Mouse (Mus musculus) midbrain, embryonic 14.5 days (tissue): ENCODE data around the gene Fras1. TPM values are rescaled to one million over a fixed set of nuclear protein-coding genes. Genes with fewer than 3 reads are reported as not detected.

Experiments
- ATAC-seq: fragments of 200-750 bp; cut with Nextera tagmentation; 2 replicates; pipeline ENCODE4 v1.8.0; 2017; ENCODE audit warnings: moderate number of reproducible peaks, moderate library complexity; ENCODE audit not compliant: low FRiP score, low TSS enrichment
- DNase-seq: peaks from one replicate; pipeline ENCODE4 v3.0.0-alpha.2; 2015
- H3K27ac ChIP-seq: fragments of 300-500 bp; sonication (generic); replicated peaks from 2 replicates; pipeline ENCODE4 v1.5.1; 2014; ENCODE audit warnings: mild to moderate bottlenecking, low read depth, low read length, moderate library complexity
- H3K27me3 ChIP-seq: fragments of 300-500 bp; sonication (generic); 2 replicates; pipeline ENCODE4 v1.6.1; 2014; ENCODE audit warnings: low read length, control low read depth, mixed read lengths; ENCODE audit not compliant: control insufficient read depth, insufficient read depth
- H3K36me3 ChIP-seq: fragments of 300-500 bp; sonication (generic); 2 replicates; pipeline ENCODE4 v1.6.1; 2014; ENCODE audit warnings: low read length, control low read depth; ENCODE audit not compliant: control insufficient read depth, insufficient read depth
- H3K4me1 ChIP-seq: fragments of 300-500 bp; sonication (generic); 2 replicates; pipeline ENCODE4 v1.6.1; 2014; ENCODE audit warnings: mild to moderate bottlenecking, antibody characterized with exemption, low read length, control low read depth; ENCODE audit not compliant: control insufficient read depth, insufficient read depth
- H3K4me2 ChIP-seq: fragments of 300-500 bp; sonication (generic); 2 replicates; pipeline ENCODE4 v1.6.1; 2014; ENCODE audit warnings: mild to moderate bottlenecking, low read length, moderate library complexity
- H3K4me3 ChIP-seq: fragments of 300-500 bp; sonication (generic); replicated peaks from 2 replicates; pipeline ENCODE4 v1.5.1; 2014; ENCODE audit warnings: low read depth, low read length
- H3K9ac ChIP-seq: fragments of 300-500 bp; sonication (generic); replicated peaks from 2 replicates; pipeline ENCODE4 v1.6.1; 2014; ENCODE audit warnings: mild to moderate bottlenecking, low read length, moderate library complexity
- H3K9me3 ChIP-seq: fragments of 300-500 bp; sonication (generic); 2 replicates; pipeline ENCODE4 v1.6.1; 2016; ENCODE audit warnings: low read length, control low read depth, mixed read lengths; ENCODE audit not compliant: control insufficient read depth
- WGBS: fragments of 180-500 bp; shearing (Covaris S2); extraction: QIAGEN DNeasy Blood & Tissue Kit; methylation state at CpG from one replicate; pipeline ENCODE4 v1.1.7; 2014; 5-methylcytosine and 5-hydroxymethylcytosine counted together
- polyA plus RNA-seq: library from polyadenylated mRNA; unstranded; fragments of >200 nt; fragmentation: Nextera tagmentation; extraction: Ambion mirVana; gene quantifications from 2 replicates; pipeline ENCODE4 v1.2.1, GENCODE M21; 2014

Gene Fras1
- polyA plus RNA-seq, 1 experiment from 2014 or later = 7.8 TPM

- no peaks in the 10 kb centered on the region for H3K36me3 ChIP-seq
- 92% methylated on average over 2 of the region's 2 CpGs for WGBS
Measured at GRCm38 (mm10) chr5:96481159-96481558, 107.4 kb downstream of the Fras1 start.

DNA sequence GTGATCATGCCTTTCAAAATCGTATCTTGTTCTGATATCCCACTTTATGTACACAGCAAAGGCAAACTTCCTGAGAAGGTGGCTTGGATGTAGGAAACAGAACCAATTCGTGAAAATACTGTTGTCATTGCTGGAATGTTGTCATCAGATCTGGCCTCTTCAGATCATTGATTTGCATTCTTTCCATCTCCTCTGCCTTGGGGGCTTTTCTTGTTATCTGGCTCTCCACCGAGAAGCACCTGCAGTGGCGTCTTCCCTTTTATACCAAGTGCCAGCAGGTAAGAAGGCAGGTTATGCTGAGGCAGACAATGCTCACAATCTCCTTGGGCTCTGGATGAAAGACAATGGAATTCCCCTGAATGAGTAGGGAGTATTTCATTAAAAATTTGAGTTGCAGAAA lies 108.3 kb downstream of the Fras1 start:
- no peak overlapping the region for H3K9ac ChIP-seq
- no peaks in the 10 kb centered on the region for H3K4me1 ChIP-seq
- no peaks in the 10 kb centered on the region for H3K9me3 ChIP-seq
- H3K27me3 ChIP-seq = no peaks in the 10 kb centered on the region
- WGBS = 80% methylated on average over 4 of the region's 4 CpGs
- H3K36me3 ChIP-seq = no peaks in the 10 kb centered on the region
- no peak overlapping the region for H3K27ac ChIP-seq
- ATAC-seq = no peak
- no peak overlapping the region for H3K4me2 ChIP-seq
- no peak overlapping the region for H3K4me3 ChIP-seq
- DNase-seq = no peak

More at GRCm38 (mm10) chr5:96481159-96481558, 107.4 kb downstream of the Fras1 start:
- Histone ChIP-seq H3K4me2 (no peak overlapping the region), H3K27me3 (no peaks in the 10 kb centered on the region), H3K4me3 (no peak overlapping the region), H3K9ac (no peak overlapping the region), H3K27ac (no peak overlapping the region), H3K9me3 (no peaks in the 10 kb centered on the region), H3K4me1 (no peaks in the 10 kb centered on the region)
- no peak for DNase-seq
- ATAC-seq = no peak

DNA sequence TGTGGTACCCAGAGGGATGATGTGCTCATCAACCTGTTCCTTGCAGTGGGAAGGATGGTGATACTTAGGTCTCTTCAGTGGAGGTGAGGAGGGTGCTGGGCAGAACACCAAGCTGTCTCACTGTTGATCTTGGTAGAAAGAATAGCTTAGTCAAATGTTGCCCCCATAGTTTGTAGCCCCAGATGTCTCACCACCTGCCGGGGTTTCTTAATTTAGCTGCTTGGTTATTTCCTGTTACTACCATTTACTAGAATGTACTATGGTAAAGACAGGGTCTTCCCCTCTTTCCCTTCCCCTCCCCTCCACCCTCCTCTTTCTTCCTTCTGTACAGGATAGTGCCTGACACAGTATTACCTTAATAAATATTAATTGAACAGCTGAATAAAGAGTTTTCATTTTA lies 118.7 kb downstream of the Fras1 start:
- Histone ChIP-seq H3K9ac (no peak overlapping the region), H3K36me3 (no peaks in the 10 kb centered on the region), H3K27ac (no peak overlapping the region), H3K4me2 (no peak overlapping the region), H3K27me3 (no peaks in the 10 kb centered on the region), H3K4me3 (no peak overlapping the region), H3K4me1 (no peaks in the 10 kb centered on the region), H3K9me3 (no peaks in the 10 kb centered on the region)
- no peak for ATAC-seq
- WGBS = 92% methylated on average over 1 of the region's 1 CpGs
- DNase-seq = no peak

DNA sequence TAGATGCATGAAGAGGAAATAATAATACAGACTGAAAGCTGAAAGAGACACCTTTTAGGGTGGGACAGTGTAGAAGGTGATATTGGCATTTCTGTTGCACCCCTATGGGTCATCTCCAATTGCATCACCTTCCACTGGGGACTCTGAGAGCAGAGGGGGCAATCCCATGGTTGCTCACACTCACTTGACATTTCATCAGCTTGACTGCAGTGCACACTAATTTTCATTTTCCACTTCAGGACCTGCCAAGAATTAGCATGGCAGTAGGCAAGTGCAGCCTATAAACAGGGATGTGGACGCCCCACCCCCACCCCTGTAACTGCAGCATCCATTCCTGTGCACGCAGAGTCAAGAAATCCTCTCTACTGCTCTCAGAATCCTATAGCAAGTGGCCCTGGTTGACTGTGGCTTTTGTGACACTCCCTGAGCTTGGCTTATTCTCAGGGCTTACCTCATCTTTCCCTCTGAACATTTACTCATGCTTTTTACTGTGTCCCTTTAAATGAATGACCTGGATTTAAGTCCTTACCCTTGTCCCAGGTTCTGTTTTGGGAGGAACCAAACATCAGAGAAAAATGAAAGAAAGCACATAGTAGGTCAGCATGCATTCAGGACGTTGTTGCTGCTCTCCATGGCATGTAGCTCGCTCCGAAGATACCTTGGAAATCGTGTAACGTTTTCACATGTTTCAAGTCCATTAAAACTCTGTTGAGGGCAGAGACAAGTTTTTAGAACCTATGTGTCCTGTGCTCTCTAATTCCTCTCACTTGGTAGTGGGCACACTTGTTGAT lies 120.9 kb downstream of the Fras1 start:
- Histone ChIP-seq H3K4me1 (no peaks in the 10 kb centered on the region), H3K4me3 (no peak overlapping the region), H3K36me3 (no peaks in the 10 kb centered on the region), H3K9me3 (no peaks in the 10 kb centered on the region), H3K9ac (no peak overlapping the region), H3K27ac (no peak overlapping the region), H3K4me2 (no peak overlapping the region), H3K27me3 (no peaks in the 10 kb centered on the region)
- ATAC-seq = no peak
- 96% methylated on average over 7 of the region's 7 CpGs for WGBS
- no peak for DNase-seq

GRCm38 (mm10) chr5:96498083-96498482 lies 124.3 kb downstream of the Fras1 start:
- 84% methylated on average over 2 of the region's 2 CpGs for WGBS
- no peaks in the 10 kb centered on the region for H3K4me1 ChIP-seq
- no peak overlapping the region for H3K4me2 ChIP-seq
- H3K9ac ChIP-seq = no peak overlapping the region
- no peaks in the 10 kb centered on the region for H3K27me3 ChIP-seq
- no peaks in the 10 kb centered on the region for H3K36me3 ChIP-seq
- ATAC-seq = no peak
- H3K9me3 ChIP-seq = no peaks in the 10 kb centered on the region
- H3K4me3 ChIP-seq = no peak overlapping the region
- H3K27ac ChIP-seq = no peak overlapping the region
- no peak for DNase-seq

- H3K9ac ChIP-seq = no peak overlapping the region
- no peak for ATAC-seq
- 79% methylated on average over 4 of the region's 4 CpGs for WGBS
Measured at GRCm38 (mm10) chr5:96501783-96502182, 128.0 kb downstream of the Fras1 start.

GRCm38 (mm10) chr5:96502400-96502799 lies 128.6 kb downstream of the Fras1 start:
- H3K27ac ChIP-seq = no peak overlapping the region
- H3K4me3 ChIP-seq = no peak overlapping the region
- ATAC-seq (no peak), DNase-seq (no peak)
- H3K4me2 ChIP-seq = no peak overlapping the region
- no peaks in the 10 kb centered on the region for H3K36me3 ChIP-seq
- no peaks in the 10 kb centered on the region for H3K27me3 ChIP-seq
- 91% methylated on average over 1 of the region's 1 CpGs for WGBS
- no peaks in the 10 kb centered on the region for H3K4me1 ChIP-seq
- no peak overlapping the region for H3K9ac ChIP-seq
- no peaks in the 10 kb centered on the region for H3K9me3 ChIP-seq

More at GRCm38 (mm10) chr5:96501783-96502182, 128.0 kb downstream of the Fras1 start:
- Histone ChIP-seq H3K27me3 (no peaks in the 10 kb centered on the region), H3K36me3 (no peaks in the 10 kb centered on the region), H3K27ac (no peak overlapping the region), H3K4me1 (no peaks in the 10 kb centered on the region), H3K9me3 (no peaks in the 10 kb centered on the region), H3K4me2 (no peak overlapping the region), H3K4me3 (no peak overlapping the region)
- no peak for DNase-seq

DNA sequence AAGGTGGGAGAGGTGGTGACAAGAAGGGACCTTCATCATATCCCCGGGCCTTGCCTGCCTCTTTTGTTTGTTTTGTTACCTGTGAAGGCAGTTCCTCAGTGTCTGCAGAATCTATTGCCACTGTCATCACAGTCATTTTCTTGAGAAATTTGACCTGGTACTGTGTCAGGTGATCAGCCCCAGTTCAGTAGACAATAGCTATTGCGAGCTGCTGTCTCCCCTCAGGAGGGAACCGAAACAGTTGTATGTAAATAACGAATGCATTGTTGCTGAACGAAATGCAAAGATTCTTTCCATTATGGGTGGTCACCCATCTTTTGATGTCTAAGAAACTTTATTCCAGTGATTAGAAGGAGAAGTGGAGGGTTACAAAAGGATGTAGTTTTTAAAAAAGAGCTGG lies 137.2 kb downstream of the Fras1 start:
- Histone ChIP-seq H3K4me3 (no peak overlapping the region), H3K27ac (no peak overlapping the region), H3K36me3 (no peaks in the 10 kb centered on the region), H3K4me2 (no peak overlapping the region), H3K27me3 (no peaks in the 10 kb centered on the region), H3K4me1 (no peaks in the 10 kb centered on the region), H3K9ac (no peak overlapping the region), H3K9me3 (no peaks in the 10 kb centered on the region)
- ATAC-seq (no peak), DNase-seq (no peak)
- 87% methylated on average over 5 of the region's 5 CpGs for WGBS

DNA sequence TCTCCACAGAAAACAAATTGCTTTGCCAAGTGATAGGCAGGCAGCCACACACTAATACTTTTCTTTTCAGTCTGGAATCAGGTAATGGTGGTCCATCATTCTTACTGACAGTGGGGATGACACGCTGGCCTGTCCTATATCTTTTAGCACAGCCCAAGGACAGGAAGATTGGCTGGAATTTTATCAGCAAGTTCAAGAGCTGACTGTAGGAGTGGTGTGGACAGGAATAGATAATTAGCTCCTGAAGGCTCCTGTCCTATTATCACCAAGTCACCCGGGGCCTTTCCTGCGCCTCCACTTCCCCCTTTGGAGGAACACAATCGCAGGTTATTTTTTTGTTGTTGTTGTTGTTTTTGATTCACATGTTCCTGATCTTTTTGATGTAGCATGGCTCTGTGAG lies 139.6 kb downstream of the Fras1 start:
- 90% methylated on average over 4 of the region's 4 CpGs for WGBS

More for the DNA sequence above, 139.6 kb downstream of the Fras1 start:
- ATAC-seq (no peak), DNase-seq (no peak)
- Histone ChIP-seq H3K9me3 (no peaks in the 10 kb centered on the region), H3K4me2 (no peak overlapping the region), H3K4me3 (no peak overlapping the region), H3K27ac (no peak overlapping the region), H3K4me1 (no peaks in the 10 kb centered on the region), H3K36me3 (no peaks in the 10 kb centered on the region), H3K27me3 (no peaks in the 10 kb centered on the region), H3K9ac (no peak overlapping the region)
